ENCODE assay signal across 8 mouse cellular contexts in the genomic region with DNA sequence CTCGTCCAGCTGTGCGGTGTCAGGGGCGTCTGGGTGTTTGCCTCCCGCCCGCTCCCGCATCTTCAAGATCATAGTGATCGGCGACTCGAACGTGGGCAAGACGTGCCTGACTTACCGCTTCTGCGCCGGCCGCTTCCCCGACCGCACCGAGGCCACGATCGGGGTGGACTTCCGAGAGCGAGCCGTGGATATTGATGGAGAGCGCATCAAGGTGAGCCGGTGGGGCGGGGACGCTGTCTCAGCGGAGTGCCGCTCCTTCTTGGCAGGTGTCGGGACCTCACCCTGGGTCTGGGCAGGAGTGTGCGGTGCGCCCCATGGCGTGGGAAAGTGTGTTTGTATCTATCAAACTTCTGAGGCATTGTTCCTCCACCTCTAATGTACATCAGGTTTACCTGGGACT. TPM values are rescaled to one million over a fixed set of nuclear protein-coding genes. Genes with fewer than 3 reads are reported as not detected.
A peak's percentile ranks its signal among the peaks of the same experiment; 100 is the strongest.
DNase-seq lines count a peak whose midpoint lies in the region; ATAC-seq and TF ChIP-seq lines count a peak whose summit lies in the region.

No protein-coding gene starts in this region.

- H3K27me3 ChIP-seq in kidney, embryonic 14.5 days (ENCODE audit: control insufficient read depth, insufficient read depth, low read length), result no peaks in the 10 kb centered on the region
- no peaks in the 10 kb centered on the region for H3K27me3 ChIP-seq in midbrain, embryonic 16.5 days (ENCODE audit: control insufficient read depth, insufficient read depth, low read depth, low read length)

- DNase-seq in kidney, adult 9 months, result no peak
- no peak for DNase-seq in ovary, adult 18-20 months (ENCODE audit: low spot score)
- no peak for DNase-seq in right cerebral cortex, postnatal 36 days (ENCODE audit: low spot score in 2 of 2)
- DNase-seq in right cerebral cortex, postnatal 4 days, result no peak

- no peaks in the 10 kb centered on the region for H3K9me3 ChIP-seq in kidney, embryonic 14.5 days (ENCODE audit: control insufficient read depth, low read length)
- H3K9me3 ChIP-seq in midbrain, embryonic 16.5 days (replicated peaks; ENCODE audit: control insufficient read depth, low read length, poor library complexity, severe bottlenecking), result no peaks in the 10 kb centered on the region

- TF ChIP-seq CTCF in cortical plate, adult 2 months (IDR thresholded peaks at IDR 0.05; ENCODE audit: extremely low read depth, insufficient read depth, low read length), result no peak

- peak overlapping the region; percentile 62 for H3K4me3 ChIP-seq in kidney, embryonic 14.5 days (ENCODE audit: low read length)
- H3K4me3 ChIP-seq in cortical plate, adult 2 months (ENCODE audit: insufficient read depth, low read length), result peak overlapping the region; percentile 92
- peak overlapping the region; percentile 82 for H3K4me3 ChIP-seq in midbrain, embryonic 16.5 days (ENCODE audit: low read depth, low read length)

- TF ChIP-seq POLR2A in cortical plate, adult 2 months (IDR thresholded peaks at IDR 0.05; ENCODE audit: extremely low read depth, insufficient read depth, low read length), result no peak

- H3K9ac ChIP-seq in kidney, embryonic 14.5 days (ENCODE audit: low read depth, low read length), result peak overlapping the region; percentile 85
- peak overlapping the region; percentile 90 for H3K9ac ChIP-seq in midbrain, embryonic 16.5 days (ENCODE audit: low read depth, low read length)

- no peaks in the 10 kb centered on the region for H3K36me3 ChIP-seq in kidney, embryonic 14.5 days (ENCODE audit: control insufficient read depth, insufficient read depth, low read length)
- no peaks in the 10 kb centered on the region for H3K36me3 ChIP-seq in midbrain, embryonic 16.5 days (ENCODE audit: control insufficient read depth, insufficient read depth, low read length)

- peak overlapping the region; percentile 87; the same call in 1 of the 2 replicates for H3K27ac ChIP-seq in kidney, embryonic 14.5 days (ENCODE audit: low read depth, low read length)
- peak overlapping the region; percentile 65 for H3K27ac ChIP-seq in cortical plate, adult 2 months (ENCODE audit: insufficient read depth, low read length)
- peak overlapping the region; percentile 91 for H3K27ac ChIP-seq in midbrain, embryonic 16.5 days (ENCODE audit: low read length)

- peak; percentile 51 for ATAC-seq in kidney, embryonic 14.5 days (ENCODE audit: low FRiP score, low TSS enrichment)
- ATAC-seq in inflammation-experienced regulatory T-cells, adult 6 months, result peak; percentile 8
- peak; percentile 55 for ATAC-seq in midbrain, embryonic 16.5 days

- H3K4me2 ChIP-seq in kidney, embryonic 14.5 days (replicated peaks; ENCODE audit: low read depth, low read length), result peak overlapping the region; percentile 72
- H3K4me2 ChIP-seq in midbrain, embryonic 16.5 days (ENCODE audit: low read length), result peak overlapping the region; percentile 93

- H3K4me1 ChIP-seq in kidney, embryonic 14.5 days (ENCODE audit: control insufficient read depth, insufficient read depth, low read length), result peaks cover 14% of the 10 kb centered on the region
- H3K4me1 ChIP-seq in cortical plate, adult 2 months (ENCODE audit: control insufficient read depth, insufficient read depth, low read length), result peaks cover 1% of the 10 kb centered on the region; the same call in 1 of the 2 replicates
- peaks cover 24% of the 10 kb centered on the region for H3K4me1 ChIP-seq in midbrain, embryonic 16.5 days (ENCODE audit: control insufficient read depth, insufficient read depth, low read length)

- 0% methylated on average over 33 of the region's 33 CpGs for WGBS in kidney, embryonic 14.5 days
- WGBS in midbrain, embryonic 16.5 days, result 0% methylated on average over 33 of the region's 33 CpGs

RNA-seq across cellular contexts. Expression of a gene that starts 0.7 kb away (rescaled TPM):
- 10.5 and 17.5 TPM in 2 replicates for polyA plus RNA-seq in kidney, embryonic 14.5 days (2014; fragmentation: Nextera tagmentation; extraction: Ambion mirVana)
- 21.0 and 21.7 TPM in 2 replicates for polyA plus RNA-seq in cortical plate, adult 2 months (2012; rRNA removed)
- 10 to 100 TPM; 16.4 to 25.1 (median 22.3) TPM for polyA plus RNA-seq in inflammation-experienced regulatory T-cells, adult 6 months (2017; shearing (Covaris generic))
- polyA plus RNA-seq in midbrain, embryonic 16.5 days (2015; fragmentation: Nextera tagmentation; extraction: Ambion mirVana), result 33.6 and 33.7 TPM in 2 replicates
